Mouse (Mus musculus) erythroblast, embryonic 14.5 days (primary cell): Measurements from ENCODE around the gene Nckap5.

Source experiments
- GATA1 ChIP-seq: IDR thresholded peaks from 2 replicates; pipeline ENCODE4 v1.6.1; 2012; ENCODE audit warnings: low read length, inconsistent platforms, mixed read lengths
- TAL1 ChIP-seq: IDR thresholded peaks from 3 replicates; pipeline ENCODE4 v1.6.1; 2012; ENCODE audit warnings: low read length, inconsistent platforms, mixed read lengths

- TF ChIP-seq TAL1 (no peak), GATA1 (no peak)
Observed at GRCm38 (mm10) chr1:126867912-126868311, 37.3 kb upstream of the Nckap5 start.
